Mouse (Mus musculus) limb, embryonic 12.5 days (tissue): ENCODE measurements around the gene Sdha. TPM values are rescaled to one million over a fixed set of nuclear protein-coding genes. Genes with fewer than 3 reads are reported as not detected.
A peak's percentile ranks its signal among the peaks of the same experiment; 100 is the strongest.

Experiments
- ATAC-seq: fragments of 200-750 bp; cut with Nextera tagmentation; 2 replicates; pipeline ENCODE4 v1.8.0; 2017; ENCODE audit warnings: low read depth, moderate TSS enrichment; ENCODE audit not compliant: insufficient number of reproducible peaks, insufficient read depth, low FRiP score, low TSS enrichment
- H3K27ac ChIP-seq: fragments of 300-500 bp; sonication (generic); 2 replicates; pipeline ENCODE4 v1.5.1; 2016; ENCODE audit warnings: mild to moderate bottlenecking, moderate library complexity
- H3K27me3 ChIP-seq: fragments of 300-500 bp; sonication (generic); 2 replicates; pipeline ENCODE4 v1.6.1; 2016; ENCODE audit warnings: mild to moderate bottlenecking, moderate library complexity
- H3K36me3 ChIP-seq: fragments of 300-500 bp; sonication (generic); 2 replicates; pipeline ENCODE4 v1.6.1; 2016; ENCODE audit warnings: mild to moderate bottlenecking, moderate library complexity
- H3K4me1 ChIP-seq: fragments of 300-500 bp; sonication (generic); replicated peaks from 2 replicates; pipeline ENCODE4 v1.6.1; 2016
- H3K4me2 ChIP-seq: fragments of 300-500 bp; sonication (generic); 2 replicates; pipeline ENCODE4 v1.6.1; 2016; ENCODE audit warnings: mild to moderate bottlenecking, moderate library complexity
- H3K4me3 ChIP-seq: fragments of 300-500 bp; sonication (generic); replicated peaks from 2 replicates; pipeline ENCODE4 v1.5.1; 2016; ENCODE audit warnings: mild to moderate bottlenecking
- H3K9ac ChIP-seq: fragments of 300-500 bp; sonication (generic); replicated peaks from 2 replicates; pipeline ENCODE4 v1.6.1; 2016; ENCODE audit warnings: mild to moderate bottlenecking, moderate library complexity
- H3K9me3 ChIP-seq: fragments of 300-500 bp; sonication (generic); 2 replicates; pipeline ENCODE4 v1.6.1; 2016; ENCODE audit warnings: mild to moderate bottlenecking, moderate library complexity
- WGBS: fragments of 180-500 bp; shearing (Covaris S2); methylation state at CpG from one replicate; pipeline ENCODE4 v1.1.7; 2016; 5-methylcytosine and 5-hydroxymethylcytosine counted together
- polyA plus RNA-seq: library from polyadenylated mRNA; unstranded; fragments of >200 nt; fragmentation: Nextera tagmentation; extraction: Ambion mirVana; gene quantifications from 2 replicates; pipeline ENCODE4 v1.2.1, GENCODE M21; 2016

The Sdha gene
- 235 and 236 TPM in 2 replicates for polyA plus RNA-seq

DNA sequence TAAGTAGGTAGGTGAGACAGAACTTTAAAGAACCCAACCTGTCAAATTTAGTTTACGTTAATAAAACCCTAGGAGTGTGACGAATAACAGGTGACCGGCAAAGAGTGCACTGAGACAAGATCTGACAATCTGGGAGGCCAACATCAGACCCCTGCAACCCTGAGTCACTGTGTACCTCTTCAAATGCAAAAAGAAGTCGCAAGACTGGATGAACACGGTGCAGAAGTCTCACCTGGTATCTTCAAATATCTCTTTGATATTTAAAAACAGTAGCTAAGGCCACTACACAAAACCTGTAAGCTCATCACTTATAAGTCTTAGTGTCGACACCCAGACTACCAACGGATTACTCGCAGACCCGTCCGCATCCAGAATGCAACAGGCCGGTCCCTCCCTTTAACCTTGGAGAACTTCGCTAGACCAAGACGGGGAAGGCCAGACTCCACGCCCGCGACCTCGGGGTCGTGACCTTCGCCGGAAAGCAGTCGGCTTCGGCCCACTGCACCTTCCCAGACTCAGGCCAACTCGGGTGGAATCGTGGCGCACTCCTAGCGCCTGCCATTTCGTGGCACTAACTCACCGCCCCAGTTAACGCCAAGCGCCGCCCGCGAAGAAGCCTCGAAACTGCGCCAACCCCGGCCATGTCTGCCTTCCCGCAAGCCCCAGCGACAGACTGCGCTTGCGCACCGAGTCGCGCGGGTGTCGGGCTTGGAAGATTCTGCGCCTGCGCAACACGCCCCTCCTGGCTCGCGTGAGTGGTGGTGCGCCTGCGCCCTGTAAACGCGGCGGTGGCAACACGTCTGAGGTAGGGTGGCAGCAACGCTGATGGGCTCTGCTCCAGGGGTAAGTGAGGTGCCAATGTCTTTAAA, at the start of gene Sdha, which contains the start of gene Ccdc127:
Gene Sdha (minus strand): TSS at position 715 of the 869 bp plus-strand sequence.
Gene Ccdc127 (plus strand): TSS at position 744 of the 869 bp plus-strand sequence.
- H3K9ac ChIP-seq: peak within 1 kb of the TSS; percentile 87
- peak within 1 kb of the TSS; percentile 64 for H3K4me2 ChIP-seq
- peak within 1 kb of the TSS; percentile 77 for H3K4me3 ChIP-seq
- 1% methylated on average over 57 of the region's 57 CpGs for WGBS
- H3K36me3 ChIP-seq: peaks cover 22% of the 10 kb centered on the region
- no peaks in the 10 kb centered on the region for H3K27me3 ChIP-seq
- no peaks in the 10 kb centered on the region for H3K9me3 ChIP-seq
- peak; percentile 96 for ATAC-seq
- H3K4me1 ChIP-seq: peaks cover 13% of the 10 kb centered on the region
- peak within 1 kb of the TSS; percentile 82 for H3K27ac ChIP-seq

DNA sequence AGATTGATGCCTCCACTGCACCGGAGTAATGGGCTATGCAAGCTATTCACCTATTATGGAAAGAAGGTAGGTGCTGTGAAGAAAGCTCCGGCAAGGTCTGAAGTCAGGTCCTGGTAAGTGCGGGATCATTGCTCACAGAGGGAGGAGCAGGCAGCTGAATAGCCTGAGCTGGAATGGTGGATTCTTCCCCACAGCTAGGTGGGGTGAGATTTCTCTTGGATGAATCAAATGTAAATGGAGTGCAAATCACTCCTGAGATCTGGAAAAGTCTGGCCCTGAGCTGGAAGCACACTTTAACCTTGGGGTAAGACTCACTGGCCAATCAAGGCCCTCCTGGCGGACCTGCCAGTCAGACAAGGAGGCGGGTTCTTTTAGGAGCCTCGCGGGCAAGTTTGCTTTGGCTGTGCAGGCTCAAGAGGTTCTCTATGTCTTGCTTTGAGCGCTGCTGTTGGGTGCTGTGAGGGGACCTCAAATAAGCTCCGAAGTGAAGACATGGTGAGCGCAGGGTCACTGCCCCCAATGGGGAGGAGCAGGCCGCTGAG, 49.3 kb upstream of the Sdha start, which contains the start of gene Ftl1-ps1:
Gene Ftl1-ps1 (plus strand): TSS at position 397 of the 542 bp plus-strand sequence.
- H3K4me3 ChIP-seq: no peak within 1 kb of the TSS
- H3K9ac ChIP-seq: no peak within 1 kb of the TSS
- H3K4me2 ChIP-seq: peak within 1 kb of the TSS; percentile 30
- H3K27me3 ChIP-seq: peaks cover 16% of the 10 kb centered on the region
- WGBS: 13% methylated on average over 11 of the region's 11 CpGs
- H3K4me1 ChIP-seq: no peaks in the 10 kb centered on the region
- no peaks in the 10 kb centered on the region for H3K36me3 ChIP-seq
- no peaks in the 10 kb centered on the region for H3K9me3 ChIP-seq
- no peak for ATAC-seq
- H3K27ac ChIP-seq: no peak within 1 kb of the TSS

DNA sequence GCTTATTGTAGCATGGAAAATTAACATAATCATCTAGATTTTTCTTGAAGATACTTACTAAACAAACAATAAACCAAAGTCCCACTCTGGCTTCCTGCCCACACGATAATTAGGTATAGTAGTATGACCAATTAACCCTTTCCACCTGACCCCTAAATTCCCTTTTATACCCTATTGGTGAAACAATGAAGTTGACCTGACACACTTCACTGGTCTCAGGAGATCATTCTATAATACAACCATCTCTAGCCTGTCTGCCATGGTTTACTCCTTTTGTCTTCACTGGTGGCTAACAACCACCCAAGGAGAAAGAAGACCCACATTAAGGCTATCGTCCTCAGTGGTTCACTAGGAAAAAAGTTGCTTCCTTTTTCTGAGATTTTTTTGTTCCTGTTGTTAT, 41.1 kb upstream of the Sdha start:
- Histone ChIP-seq H3K27me3 (no peaks in the 10 kb centered on the region), H3K9ac (no peak overlapping the region), H3K9me3 (no peaks in the 10 kb centered on the region), H3K4me3 (no peak overlapping the region), H3K27ac (no peak overlapping the region), H3K36me3 (no peaks in the 10 kb centered on the region), H3K4me1 (no peaks in the 10 kb centered on the region; the same call in 1 of the 2 replicates), H3K4me2 (no peak overlapping the region)
- 59% methylated on average over 2 of the region's 2 CpGs for WGBS
- no peak for ATAC-seq

DNA sequence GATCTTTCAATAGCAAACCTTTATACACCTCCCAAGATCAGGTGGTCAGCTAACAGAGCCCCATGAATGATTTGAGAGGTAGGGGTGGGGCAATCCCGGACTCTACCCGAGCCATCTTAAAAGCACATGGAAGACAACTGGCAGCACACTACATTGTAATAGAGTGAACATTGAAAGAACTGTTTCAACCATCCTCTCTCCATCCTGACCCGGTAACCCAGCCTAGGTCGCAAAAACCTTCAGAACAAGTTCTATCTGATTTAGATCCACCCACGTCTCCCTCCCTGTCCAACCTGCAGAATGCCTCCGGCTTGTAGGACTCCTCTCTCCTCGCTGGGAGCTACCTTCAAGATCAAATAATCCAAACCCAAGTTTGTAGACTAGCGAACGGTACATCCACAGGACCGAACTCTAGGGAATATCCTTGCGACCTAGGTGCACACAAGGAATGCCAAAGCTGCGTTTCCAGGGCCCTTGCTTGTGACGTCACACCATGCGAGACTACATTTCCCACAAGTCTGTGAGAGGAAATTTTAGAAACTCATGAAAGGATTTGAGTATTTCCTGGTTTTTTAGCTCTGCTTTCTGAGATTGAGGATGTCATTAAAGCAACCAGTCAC, 40.4 kb upstream of the Sdha start, which contains the start of gene Zfp72:
Gene Zfp72 (minus strand): TSS at position 466 of the 620 bp plus-strand sequence.
- WGBS: 1% methylated on average over 14 of the region's 14 CpGs
- peak within 1 kb of the TSS; percentile 56 for H3K4me3 ChIP-seq
- peak within 1 kb of the TSS; percentile 56 for H3K9ac ChIP-seq
- no peaks in the 10 kb centered on the region for H3K36me3 ChIP-seq
- no peaks in the 10 kb centered on the region for H3K9me3 ChIP-seq
- no peaks in the 10 kb centered on the region; the same call in 1 of the 2 replicates for H3K4me1 ChIP-seq
- H3K27me3 ChIP-seq: no peaks in the 10 kb centered on the region
- peak; percentile 87 for ATAC-seq
- no peak within 1 kb of the TSS for H3K27ac ChIP-seq
- H3K4me2 ChIP-seq: peak within 1 kb of the TSS; percentile 62

DNA sequence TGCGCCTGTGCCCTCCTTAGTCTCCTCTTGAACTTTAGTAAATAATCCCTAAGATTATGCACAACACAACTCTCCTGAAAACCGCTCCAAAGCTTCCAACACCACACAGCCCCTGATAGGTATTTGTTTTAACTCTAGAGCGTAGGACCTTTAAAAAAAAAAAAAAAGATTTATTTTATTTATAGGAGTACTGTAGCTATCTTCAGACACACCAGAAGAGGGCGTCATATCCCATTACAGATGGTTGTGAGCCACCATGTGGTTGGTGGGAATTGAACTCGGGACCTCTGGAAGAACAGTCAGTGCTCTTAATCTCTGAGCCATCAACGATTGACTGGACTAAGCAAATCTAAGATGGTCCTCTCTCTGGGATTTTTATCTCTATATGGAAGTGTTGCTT, 39.6 kb upstream of the Sdha start:
- Histone ChIP-seq H3K4me3 (peak overlapping the region; percentile 56), H3K9ac (no peak overlapping the region), H3K27ac (no peak overlapping the region), H3K4me1 (no peaks in the 10 kb centered on the region; the same call in 1 of the 2 replicates), H3K4me2 (peak overlapping the region; percentile 62), H3K9me3 (no peaks in the 10 kb centered on the region), H3K36me3 (no peaks in the 10 kb centered on the region), H3K27me3 (no peaks in the 10 kb centered on the region)
- WGBS: 64% methylated on average over 6 of the region's 6 CpGs
- no peak for ATAC-seq

DNA sequence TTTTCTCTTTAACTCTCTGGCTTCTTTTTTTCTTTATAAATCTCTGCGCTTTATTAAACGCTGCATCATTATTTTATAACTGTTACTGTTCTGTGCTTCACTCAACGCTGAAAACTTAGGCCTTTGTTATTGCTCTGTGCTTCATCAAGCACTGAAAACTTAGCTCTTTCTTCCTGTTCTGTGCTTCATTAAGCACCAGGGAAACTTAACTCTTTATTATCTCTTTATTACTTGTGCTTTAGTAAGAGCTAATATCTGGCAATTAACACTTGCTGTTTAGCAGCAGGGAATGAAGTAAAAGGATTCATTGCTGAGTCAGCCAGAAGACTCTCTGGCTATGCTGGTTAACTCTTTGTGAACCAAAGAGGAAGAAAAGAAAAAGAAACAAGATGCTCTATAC, 32.2 kb upstream of the Sdha start:
- Histone ChIP-seq H3K4me1 (peaks cover 14% of the 10 kb centered on the region), H3K36me3 (no peaks in the 10 kb centered on the region), H3K4me3 (no peak overlapping the region), H3K9ac (no peak overlapping the region), H3K27ac (peak overlapping the region; percentile 64), H3K4me2 (peak overlapping the region; percentile 22), H3K27me3 (peaks cover 15% of the 10 kb centered on the region), H3K9me3 (no peaks in the 10 kb centered on the region)
- ATAC-seq: peak; percentile 26; the same call in 1 of the 2 replicates
- 20% methylated on average over 3 of the region's 3 CpGs for WGBS

DNA sequence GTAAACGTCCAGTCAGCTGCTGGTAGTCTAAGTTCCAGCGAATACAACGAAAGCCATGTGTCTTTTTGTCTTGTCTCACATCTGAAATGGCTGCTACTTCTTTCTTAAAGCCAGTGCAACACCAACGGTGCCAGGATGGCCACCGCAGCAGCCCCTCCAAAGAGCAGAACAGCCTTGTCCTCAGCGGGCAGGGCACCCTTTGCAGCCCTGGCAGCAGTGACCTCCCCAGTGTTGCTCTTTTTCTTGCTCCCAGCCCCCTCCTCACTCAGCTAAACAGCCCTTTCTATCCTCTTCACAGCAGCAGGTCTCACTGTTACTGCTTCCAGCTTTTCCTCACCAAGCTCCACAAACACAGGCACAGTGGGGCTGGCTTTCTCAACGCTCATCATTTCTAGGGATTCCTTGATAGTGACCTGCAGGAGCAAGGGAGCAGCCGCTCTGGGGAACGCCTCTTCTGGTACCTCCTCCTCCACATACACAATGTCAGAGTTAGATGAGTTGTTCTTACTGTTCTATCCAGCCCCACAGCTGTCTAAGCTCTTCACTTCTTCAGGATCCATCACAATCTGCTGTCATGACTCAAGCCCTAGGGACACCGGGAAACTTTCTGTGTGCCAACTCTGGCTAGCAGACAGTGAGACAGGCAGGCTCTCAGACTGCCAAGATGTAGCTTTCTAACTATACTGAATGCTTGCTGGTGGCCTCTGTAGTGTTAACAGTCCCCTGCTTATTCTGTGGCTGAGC, 31.6 kb upstream of the Sdha start:
- H3K27ac ChIP-seq: peak overlapping the region; percentile 64

DNA sequence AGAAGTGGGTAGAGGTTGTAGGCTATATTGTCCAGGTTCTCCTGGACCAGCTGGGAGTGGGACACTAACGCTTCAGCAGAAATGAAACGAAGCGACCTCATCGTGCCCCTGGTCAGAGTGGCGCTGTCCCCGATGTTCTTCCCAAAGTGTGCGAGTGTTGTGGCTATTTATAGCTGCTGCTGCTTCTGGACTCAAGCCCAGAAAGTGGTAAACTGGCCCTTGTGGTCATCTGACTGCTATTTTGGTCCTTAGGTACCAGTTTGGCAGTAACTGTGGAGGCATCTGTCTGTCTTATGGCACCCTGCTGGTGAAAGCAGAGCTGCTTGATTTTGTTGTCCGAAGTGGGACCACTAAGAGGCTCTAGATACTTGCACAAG, 13.8 kb upstream of the Sdha start, which contains the start of gene Lrrc14b:
Gene Lrrc14b (minus strand): TSS at position 147 of the 377 bp plus-strand sequence.
- Histone ChIP-seq H3K4me3 (no peak within 1 kb of the TSS), H3K36me3 (peaks cover 31% of the 10 kb centered on the region), H3K27ac (no peak within 1 kb of the TSS), H3K4me1 (no peaks in the 10 kb centered on the region), H3K4me2 (no peak within 1 kb of the TSS), H3K9ac (no peak within 1 kb of the TSS), H3K27me3 (no peaks in the 10 kb centered on the region), H3K9me3 (no peaks in the 10 kb centered on the region)
- no peak for ATAC-seq
- WGBS: 83% methylated on average over 8 of the region's 8 CpGs

More for the DNA sequence above, 31.6 kb upstream of the Sdha start:
- Histone ChIP-seq H3K9ac (no peak overlapping the region; the same call in 1 of the 2 replicates), H3K9me3 (no peaks in the 10 kb centered on the region), H3K27me3 (peaks cover 15% of the 10 kb centered on the region), H3K4me3 (no peak overlapping the region), H3K4me2 (peak overlapping the region; percentile 22), H3K36me3 (no peaks in the 10 kb centered on the region), H3K4me1 (peaks cover 14% of the 10 kb centered on the region)
- WGBS: 58% methylated on average over 10 of the region's 10 CpGs
- ATAC-seq: no peak

DNA sequence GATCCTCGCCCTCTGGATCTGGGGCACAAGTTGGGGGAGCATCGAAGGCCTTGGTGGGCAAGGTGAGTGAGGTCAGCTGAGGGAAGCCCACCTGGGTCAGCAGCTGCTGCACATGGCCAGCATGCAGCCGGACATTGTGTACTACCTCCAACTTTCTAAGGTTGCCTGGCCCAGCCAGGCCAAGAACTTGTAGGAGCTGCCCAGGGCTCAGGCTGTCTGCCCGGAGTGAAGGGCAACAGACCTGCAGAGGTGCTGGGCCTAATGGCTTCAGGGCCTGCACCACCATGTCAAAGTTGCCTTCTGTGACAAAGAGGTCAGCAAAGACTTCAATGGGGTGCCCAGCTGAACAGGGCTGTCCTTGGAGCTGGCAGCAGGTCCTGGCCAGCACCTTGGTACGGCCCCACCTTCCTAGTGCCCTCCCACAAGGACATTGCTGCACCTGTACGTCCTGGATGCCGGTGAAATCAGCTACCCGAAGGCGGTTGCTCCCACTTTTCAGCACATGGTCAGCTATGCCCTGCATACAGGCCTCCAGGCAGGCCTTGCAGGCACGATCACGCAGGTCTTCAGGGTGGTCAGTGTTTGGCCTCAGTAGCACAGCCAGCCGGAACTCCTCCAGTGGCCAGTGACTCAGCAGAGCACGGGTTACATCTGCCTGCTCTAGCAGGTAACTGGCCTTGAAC, 13.2 kb upstream of the Sdha start:
- Histone ChIP-seq H3K4me2 (no peak overlapping the region), H3K4me1 (no peaks in the 10 kb centered on the region), H3K27me3 (no peaks in the 10 kb centered on the region), H3K9ac (no peak overlapping the region), H3K36me3 (peaks cover 36% of the 10 kb centered on the region), H3K4me3 (no peak overlapping the region), H3K9me3 (no peaks in the 10 kb centered on the region), H3K27ac (no peak overlapping the region)
- no peak for ATAC-seq
- WGBS: 89% methylated on average over 13 of the region's 13 CpGs

DNA sequence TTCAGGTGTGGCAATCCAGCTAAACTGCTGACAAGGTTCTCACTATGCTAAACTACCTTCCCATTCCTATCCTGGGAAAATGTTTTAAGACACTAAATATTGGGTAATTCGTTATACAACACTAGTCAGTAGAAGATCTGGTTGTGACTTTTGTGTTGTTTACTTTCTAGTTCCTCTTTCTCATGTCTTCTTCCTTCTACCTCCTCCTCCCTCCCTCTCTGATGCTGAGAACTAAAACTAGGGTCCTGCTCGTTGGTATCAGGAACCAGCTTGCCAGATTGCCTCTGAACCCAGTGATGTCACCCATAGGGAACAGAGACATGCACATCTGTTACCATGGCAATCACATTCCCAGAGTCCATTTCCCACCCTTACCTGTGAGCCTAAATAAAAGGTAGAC, 12.1 kb upstream of the Sdha start:
- Histone ChIP-seq H3K27ac (no peak overlapping the region), H3K4me1 (no peaks in the 10 kb centered on the region), H3K9me3 (no peaks in the 10 kb centered on the region), H3K4me2 (no peak overlapping the region), H3K9ac (no peak overlapping the region), H3K4me3 (no peak overlapping the region), H3K36me3 (peaks cover 45% of the 10 kb centered on the region), H3K27me3 (no peaks in the 10 kb centered on the region)
- no peak for ATAC-seq
- 72% methylated on average over 2 of the region's 2 CpGs for WGBS
